Mouse (Mus musculus) small intestine, adult 2 months (tissue): ENCODE measurements around the gene Suv39h1.

Experiments used
- CTCF ChIP-seq: fragments of 200-500 bp; IDR thresholded peaks from 2 replicates; pipeline ENCODE4 v1.5.1; 2012; ENCODE audit warnings: low read depth, mild to moderate bottlenecking, control low read depth, inconsistent platforms, low read length, moderate library complexity, mixed read lengths; ENCODE audit not compliant: insufficient replicate concordance, insufficient read length; ENCODE audit errors: extremely low read depth
- POLR2A ChIP-seq: fragments of 200-500 bp; IDR thresholded peaks from 2 replicates; pipeline ENCODE4 v1.6.1; 2012; ENCODE audit warnings: low read depth, mild to moderate bottlenecking, control low read depth, inconsistent platforms, low read length, moderate library complexity

- TF ChIP-seq CTCF = no peak
- no peak for TF ChIP-seq POLR2A
Observed at GRCm38 (mm10) chrX:8123821-8124470, 49.4 kb upstream of the Suv39h1 start.
